Mouse (Mus musculus) hindbrain, embryonic 12.5 days (tissue): ENCODE results near the gene Mrpl50. TPM values are rescaled to one million over a fixed set of nuclear protein-coding genes. Genes with fewer than 3 reads are reported as not detected.

ENCODE experiments used
- ATAC-seq: fragments of 200-750 bp; cut with Nextera tagmentation; 2 replicates; pipeline ENCODE4 v1.8.0; 2017; ENCODE audit warnings: moderate TSS enrichment; ENCODE audit not compliant: low FRiP score
- H3K27ac ChIP-seq: fragments of 300-500 bp; sonication (generic); 2 replicates; pipeline ENCODE4 v1.5.1; 2016; ENCODE audit warnings: mild to moderate bottlenecking
- H3K27me3 ChIP-seq: fragments of 300-500 bp; sonication (generic); 2 replicates; pipeline ENCODE4 v1.6.1; 2016; ENCODE audit warnings: mild to moderate bottlenecking
- H3K36me3 ChIP-seq: fragments of 300-500 bp; sonication (generic); 2 replicates; pipeline ENCODE4 v1.6.1; 2016; ENCODE audit warnings: mild to moderate bottlenecking
- H3K4me1 ChIP-seq: fragments of 300-500 bp; sonication (generic); 2 replicates; pipeline ENCODE4 v1.6.1; 2016
- H3K4me2 ChIP-seq: fragments of 300-500 bp; sonication (generic); replicated peaks from 2 replicates; pipeline ENCODE4 v1.6.1; 2016; ENCODE audit warnings: mild to moderate bottlenecking
- H3K4me3 ChIP-seq: fragments of 300-500 bp; sonication (generic); 2 replicates; pipeline ENCODE4 v1.5.1; 2016; ENCODE audit warnings: mild to moderate bottlenecking
- H3K9ac ChIP-seq: fragments of 300-500 bp; sonication (generic); 2 replicates; pipeline ENCODE4 v1.6.1; 2016; ENCODE audit warnings: mild to moderate bottlenecking, moderate library complexity
- H3K9me3 ChIP-seq: fragments of 300-500 bp; sonication (generic); replicated peaks from 2 replicates; pipeline ENCODE4 v1.6.1; 2016; ENCODE audit warnings: mild to moderate bottlenecking
- WGBS: fragments of 180-500 bp; shearing (Covaris S2); methylation state at CpG from one replicate; pipeline ENCODE4 v1.1.7; 2016; 5-methylcytosine and 5-hydroxymethylcytosine counted together
- polyA plus RNA-seq: library from polyadenylated mRNA; unstranded; fragments of >200 nt; fragmentation: Nextera tagmentation; extraction: Ambion mirVana; gene quantifications from 2 replicates; pipeline ENCODE4 v1.2.1, GENCODE M21; 2016

Gene Mrpl50
- polyA plus RNA-seq = 80.7 and 82.2 TPM in 2 replicates

DNA sequence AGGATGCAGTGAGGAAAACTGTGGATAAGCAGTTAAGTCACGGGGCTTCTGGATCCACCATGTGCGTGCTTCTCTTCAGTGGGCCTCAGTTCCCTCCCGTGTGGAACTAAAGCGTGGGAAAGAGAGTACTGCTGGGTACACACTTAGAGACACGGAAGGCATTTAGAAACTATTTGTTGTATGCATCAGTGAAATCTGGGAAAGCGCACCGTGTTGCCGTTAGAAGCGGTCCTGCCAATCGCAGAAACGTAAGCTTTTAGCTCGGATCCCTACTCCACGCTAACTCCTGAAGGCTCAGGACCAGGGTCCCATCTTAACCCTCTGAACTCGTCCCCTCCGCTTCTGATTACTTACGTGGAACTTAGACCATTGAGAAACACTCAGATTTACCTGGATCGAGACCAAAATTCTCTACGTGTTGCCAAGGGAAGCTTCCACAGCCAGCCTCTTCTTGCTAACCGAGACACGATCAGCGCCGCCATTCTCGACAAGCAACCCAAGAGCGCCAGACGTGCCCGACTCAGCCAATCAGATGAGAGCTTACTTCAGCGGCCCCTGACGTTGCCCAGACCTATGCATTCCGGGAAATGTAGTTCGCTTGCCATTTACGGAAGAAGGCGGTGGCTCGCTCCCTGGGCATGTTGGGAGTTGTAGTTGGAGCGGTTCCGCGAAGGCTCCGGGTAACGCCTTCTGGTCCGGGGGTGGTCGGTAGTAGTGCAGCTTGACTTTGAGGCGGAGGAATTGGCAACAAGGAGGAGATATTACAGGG lies at the start of gene Mrpl50, which contains the start of gene Zfp189:
Mrpl50 (minus strand) TSS at position 522 of the 769 bp plus-strand sequence.
Zfp189 (plus strand) TSS at position 605 of the 769 bp plus-strand sequence.
- Histone ChIP-seq H3K36me3 (peaks cover 29% of the 10 kb centered on the region), H3K4me3 (peak within 1 kb of the TSS; percentile 67), H3K9me3 (no peaks in the 10 kb centered on the region), H3K27ac (peak within 1 kb of the TSS; percentile 45; the same call in 1 of the 2 replicates), H3K4me1 (peaks cover 22% of the 10 kb centered on the region), H3K27me3 (no peaks in the 10 kb centered on the region), H3K9ac (peak within 1 kb of the TSS; percentile 77), H3K4me2 (peak within 1 kb of the TSS; percentile 69)
- WGBS = under 1% methylated on average over 41 of the region's 41 CpGs
- ATAC-seq = peak; percentile 100

DNA sequence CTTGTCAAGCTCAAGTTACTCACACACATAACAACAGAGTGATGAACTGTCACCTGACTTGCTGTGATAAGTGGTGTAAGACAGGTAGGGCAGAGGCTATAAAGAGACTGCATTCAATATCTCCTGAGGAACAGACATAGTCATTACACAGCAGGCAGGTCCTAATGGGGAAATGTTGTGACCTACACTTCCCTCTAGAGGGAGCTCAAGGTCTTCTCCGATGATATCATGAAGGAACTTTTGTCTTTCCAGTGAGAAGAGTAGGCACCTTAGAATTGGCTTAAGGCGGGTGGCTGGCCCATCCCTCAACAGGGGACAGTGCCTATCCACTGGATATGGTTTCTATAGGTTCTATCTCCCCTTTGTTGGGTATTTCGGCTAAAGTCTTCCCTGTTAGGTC lies 46.7 kb upstream of the Mrpl50 start:
- WGBS = 25% methylated on average over 3 of the region's 3 CpGs
- H3K9me3 ChIP-seq = no peaks in the 10 kb centered on the region
- no peak overlapping the region for H3K27ac ChIP-seq
- H3K4me1 ChIP-seq = no peaks in the 10 kb centered on the region
- no peak overlapping the region for H3K4me2 ChIP-seq
- peak; percentile 68 for ATAC-seq
- no peak overlapping the region for H3K4me3 ChIP-seq
- no peaks in the 10 kb centered on the region for H3K36me3 ChIP-seq
- no peak overlapping the region for H3K9ac ChIP-seq
- no peaks in the 10 kb centered on the region for H3K27me3 ChIP-seq

DNA sequence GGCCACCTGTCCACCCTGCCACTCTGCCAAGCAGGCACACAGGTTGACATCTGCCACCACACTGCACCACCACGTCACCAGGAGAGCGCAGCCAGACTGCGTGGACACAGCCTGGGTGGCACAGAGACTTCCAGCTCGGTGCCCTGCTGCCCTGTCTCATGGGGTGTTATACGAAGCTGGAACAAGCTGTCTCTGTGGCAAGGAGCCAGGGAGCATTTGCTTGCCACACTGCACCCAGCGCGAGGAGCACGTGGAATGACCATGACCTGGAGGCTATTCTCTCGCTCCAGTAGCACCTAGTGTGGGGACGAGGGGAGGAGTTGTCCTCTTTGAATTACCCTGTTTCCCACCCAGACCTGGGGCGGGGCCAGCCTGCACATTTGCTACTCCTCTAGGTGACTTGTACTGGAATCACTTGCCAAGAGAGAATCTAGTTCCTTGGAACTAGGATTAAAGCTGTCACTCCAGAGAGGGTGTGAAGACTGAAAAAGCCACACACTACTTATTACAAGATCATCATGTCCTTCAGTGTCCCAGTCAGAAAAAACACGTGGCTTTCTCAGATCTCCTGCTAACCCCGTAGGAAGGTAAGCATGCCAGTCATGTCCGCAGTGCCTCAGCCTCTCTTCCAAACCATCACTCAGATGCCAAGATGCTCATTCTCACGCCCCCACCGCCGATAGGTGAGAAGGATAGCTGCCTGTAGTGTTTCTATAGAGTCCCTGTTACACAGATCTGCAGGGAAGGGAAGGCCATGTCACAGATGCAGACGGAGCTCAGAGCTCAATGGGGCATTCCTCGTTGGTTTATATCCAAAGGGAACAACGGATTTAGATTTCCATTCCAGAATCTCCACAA lies 39.3 kb upstream of the Mrpl50 start:
- Histone ChIP-seq H3K9ac (no peak overlapping the region), H3K36me3 (no peaks in the 10 kb centered on the region), H3K4me1 (no peaks in the 10 kb centered on the region), H3K27ac (no peak overlapping the region), H3K9me3 (no peaks in the 10 kb centered on the region), H3K4me2 (no peak overlapping the region), H3K27me3 (no peaks in the 10 kb centered on the region), H3K4me3 (no peak overlapping the region)
- ATAC-seq = 0 out of 2 replicates have a peak, but pooled peaks have one; percentile 43
- WGBS = 76% methylated on average over 20 of the region's 20 CpGs

DNA sequence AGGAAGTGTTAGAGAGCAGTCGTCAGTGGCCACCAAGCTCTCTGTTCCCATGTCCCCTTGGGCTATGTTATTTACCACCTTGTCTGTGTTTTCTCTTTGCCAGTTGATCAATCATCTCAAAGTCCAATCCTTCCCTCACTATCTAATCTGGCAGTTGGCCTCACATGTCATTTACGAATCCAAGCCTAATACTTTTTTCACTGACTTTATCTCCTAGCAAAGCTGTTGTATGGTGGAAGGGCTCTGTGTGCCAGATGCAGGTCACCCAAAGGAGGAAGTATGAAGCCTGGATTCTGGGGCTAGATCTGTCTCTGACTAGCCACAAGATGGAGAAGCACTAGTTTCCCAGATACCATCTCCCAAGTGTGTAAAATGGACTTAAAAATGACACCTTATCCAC lies 37.3 kb upstream of the Mrpl50 start:
- no peak for ATAC-seq
- H3K4me3 ChIP-seq = no peak overlapping the region
- H3K4me1 ChIP-seq = no peaks in the 10 kb centered on the region
- no peaks in the 10 kb centered on the region for H3K27me3 ChIP-seq
- no peak overlapping the region for H3K4me2 ChIP-seq
- H3K36me3 ChIP-seq = no peaks in the 10 kb centered on the region
- H3K9me3 ChIP-seq = no peaks in the 10 kb centered on the region
- 91% methylated on average over 2 of the region's 2 CpGs for WGBS
- H3K27ac ChIP-seq = no peak overlapping the region
- no peak overlapping the region for H3K9ac ChIP-seq

DNA sequence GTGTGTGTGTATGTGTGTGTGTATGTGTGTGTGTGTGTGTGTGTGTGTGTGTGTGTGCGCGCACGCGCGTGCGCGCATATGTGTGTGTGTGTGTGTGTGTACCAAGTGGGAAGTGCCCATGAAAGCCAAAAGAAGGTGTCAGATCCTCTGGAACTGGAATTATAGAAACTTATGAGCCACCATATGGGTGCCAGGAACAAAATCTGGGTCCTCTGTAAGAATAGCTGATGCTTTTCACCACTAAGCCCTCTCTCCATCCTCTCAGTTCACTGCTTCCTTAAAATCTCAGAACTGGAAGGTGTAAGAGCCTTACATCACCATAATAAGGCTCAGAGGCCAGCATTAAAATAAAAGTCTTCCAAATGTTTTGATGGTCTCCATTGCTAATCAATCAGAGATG lies 36.5 kb upstream of the Mrpl50 start:
- Histone ChIP-seq H3K9me3 (no peaks in the 10 kb centered on the region), H3K27me3 (no peaks in the 10 kb centered on the region), H3K4me2 (no peak overlapping the region), H3K9ac (no peak overlapping the region), H3K4me1 (no peaks in the 10 kb centered on the region), H3K4me3 (no peak overlapping the region), H3K36me3 (no peaks in the 10 kb centered on the region), H3K27ac (no peak overlapping the region)
- ATAC-seq = no peak
- WGBS = 85% methylated on average over 7 of the region's 7 CpGs

DNA sequence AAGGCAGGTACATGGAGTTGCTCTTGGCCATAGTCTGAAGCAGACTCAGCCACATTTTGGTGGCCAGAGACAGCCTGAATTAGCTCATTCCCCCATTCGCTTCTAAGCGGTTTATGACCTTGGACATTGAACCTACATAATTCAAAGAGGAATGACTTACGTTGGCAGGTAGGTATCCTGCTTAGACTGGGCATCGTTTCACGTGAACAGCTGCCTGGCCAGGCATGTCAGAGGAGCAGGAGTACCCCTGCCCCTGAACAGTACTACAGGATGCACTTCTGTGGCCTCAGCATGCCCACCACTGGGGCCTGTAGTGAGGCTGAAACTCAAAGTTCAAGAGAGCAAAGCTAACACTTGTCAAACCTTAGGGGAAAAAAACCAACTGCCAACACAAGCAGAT lies 32.5 kb upstream of the Mrpl50 start:
- ATAC-seq = no peak

DNA sequence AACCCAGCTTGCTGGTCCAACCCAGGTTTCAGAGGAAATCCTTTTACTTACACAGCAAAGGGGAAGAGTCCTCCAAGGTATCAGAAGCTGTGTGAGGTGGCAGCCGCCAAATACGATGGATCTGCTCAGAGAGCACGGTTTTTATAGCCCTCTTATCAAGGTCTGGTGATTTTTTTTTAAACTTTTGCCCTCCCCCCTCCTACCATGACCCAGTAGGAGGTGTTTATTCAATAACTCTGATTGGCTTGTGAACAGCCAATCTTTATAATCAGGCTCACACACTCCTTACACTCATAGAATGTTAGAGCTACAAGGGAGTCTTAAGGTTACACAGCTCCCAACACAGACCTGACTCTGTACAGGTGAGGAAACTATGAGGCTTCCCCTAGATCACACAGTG lies 28.5 kb upstream of the Mrpl50 start, which contains the start of gene Aldob:
Aldob (minus strand) TSS at position 164 of the 400 bp plus-strand sequence.
- Histone ChIP-seq H3K4me1 (no peaks in the 10 kb centered on the region), H3K9ac (no peak within 1 kb of the TSS), H3K27me3 (no peaks in the 10 kb centered on the region), H3K4me3 (no peak within 1 kb of the TSS), H3K4me2 (no peak within 1 kb of the TSS), H3K27ac (no peak within 1 kb of the TSS), H3K36me3 (no peaks in the 10 kb centered on the region), H3K9me3 (no peaks in the 10 kb centered on the region)
- WGBS = 87% methylated on average over 3 of the region's 3 CpGs
- ATAC-seq = no peak

More for the DNA sequence above, 32.5 kb upstream of the Mrpl50 start:
- H3K4me2 ChIP-seq = no peak overlapping the region
- 89% methylated on average over 5 of the region's 5 CpGs for WGBS
- no peaks in the 10 kb centered on the region for H3K27me3 ChIP-seq
- H3K4me3 ChIP-seq = no peak overlapping the region
- no peaks in the 10 kb centered on the region for H3K4me1 ChIP-seq
- H3K27ac ChIP-seq = no peak overlapping the region
- H3K9me3 ChIP-seq = no peaks in the 10 kb centered on the region
- no peaks in the 10 kb centered on the region for H3K36me3 ChIP-seq
- no peak overlapping the region for H3K9ac ChIP-seq

DNA sequence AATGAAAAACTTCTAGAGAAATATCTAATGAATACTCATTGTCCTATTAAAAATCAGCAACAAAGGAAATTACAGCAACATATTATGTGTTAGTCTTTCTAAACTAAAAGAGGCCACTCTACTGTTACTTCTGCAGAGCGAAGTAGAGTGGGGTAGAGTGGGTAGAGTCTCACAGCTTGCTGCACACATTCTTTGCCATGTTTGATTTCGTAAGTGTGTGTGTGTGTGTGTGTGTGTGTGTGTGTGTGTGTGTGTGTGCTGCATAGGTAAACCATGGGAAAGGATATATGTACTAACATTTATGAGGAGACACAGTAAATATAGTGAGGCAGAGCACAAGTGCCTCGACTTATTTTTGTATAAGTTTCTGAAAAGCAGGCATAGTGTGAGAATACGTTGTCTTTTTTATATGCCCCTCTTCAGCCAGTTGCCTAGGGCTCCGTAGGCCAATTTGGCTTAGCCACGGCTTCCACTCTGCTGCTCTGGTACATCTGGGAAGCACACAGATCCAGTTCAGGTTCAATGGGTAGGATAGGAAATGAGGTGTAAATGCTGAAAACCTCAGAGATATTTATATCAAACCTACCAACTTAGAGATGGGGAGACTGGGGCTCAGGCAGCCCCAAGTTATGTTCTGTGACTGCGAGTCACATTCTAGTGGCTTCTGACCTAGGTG lies 26.8 kb upstream of the Mrpl50 start:
- Histone ChIP-seq H3K36me3 (no peaks in the 10 kb centered on the region), H3K4me1 (no peaks in the 10 kb centered on the region), H3K27me3 (no peaks in the 10 kb centered on the region), H3K9me3 (no peaks in the 10 kb centered on the region), H3K4me2 (no peak overlapping the region), H3K27ac (no peak overlapping the region), H3K9ac (no peak overlapping the region), H3K4me3 (no peak overlapping the region)
- 83% methylated on average over 7 of the region's 7 CpGs for WGBS
- no peak for ATAC-seq

DNA sequence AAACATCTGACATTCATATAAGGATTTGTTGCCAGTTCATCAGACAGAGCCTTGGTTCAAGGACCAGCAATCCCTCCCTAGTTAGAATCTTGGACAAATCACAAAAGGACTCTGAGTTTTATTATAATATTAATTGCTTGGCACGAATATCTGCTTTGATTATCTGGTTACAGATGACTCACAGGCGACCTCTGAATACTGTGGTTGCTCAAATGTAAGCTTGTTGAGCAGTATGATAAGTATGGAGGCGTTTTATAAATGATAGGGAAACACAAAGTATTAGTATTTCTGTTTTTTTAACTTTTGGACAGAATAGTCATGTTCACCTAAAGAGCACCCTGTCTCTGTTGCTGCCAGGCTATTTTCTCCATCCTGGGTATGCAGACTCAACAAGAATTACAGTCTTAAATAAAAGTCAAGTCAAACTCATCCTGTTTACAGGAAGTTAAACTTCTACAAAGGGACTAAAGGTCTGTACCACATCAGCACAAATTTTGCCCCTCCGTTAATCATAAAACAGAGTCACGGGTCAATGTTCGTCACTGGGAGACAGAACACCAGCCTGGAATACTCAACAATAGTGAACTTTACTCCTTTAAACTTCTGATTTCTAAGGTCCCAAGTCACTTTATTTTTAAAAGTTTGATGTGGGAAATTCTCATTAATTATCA lies 26.1 kb upstream of the Mrpl50 start:
- Histone ChIP-seq H3K9ac (no peak overlapping the region), H3K36me3 (no peaks in the 10 kb centered on the region), H3K4me2 (no peak overlapping the region), H3K27ac (no peak overlapping the region), H3K4me3 (no peak overlapping the region), H3K9me3 (no peaks in the 10 kb centered on the region), H3K27me3 (no peaks in the 10 kb centered on the region), H3K4me1 (no peaks in the 10 kb centered on the region)
- WGBS = 81% methylated on average over 6 of the region's 6 CpGs
- ATAC-seq = no peak

DNA sequence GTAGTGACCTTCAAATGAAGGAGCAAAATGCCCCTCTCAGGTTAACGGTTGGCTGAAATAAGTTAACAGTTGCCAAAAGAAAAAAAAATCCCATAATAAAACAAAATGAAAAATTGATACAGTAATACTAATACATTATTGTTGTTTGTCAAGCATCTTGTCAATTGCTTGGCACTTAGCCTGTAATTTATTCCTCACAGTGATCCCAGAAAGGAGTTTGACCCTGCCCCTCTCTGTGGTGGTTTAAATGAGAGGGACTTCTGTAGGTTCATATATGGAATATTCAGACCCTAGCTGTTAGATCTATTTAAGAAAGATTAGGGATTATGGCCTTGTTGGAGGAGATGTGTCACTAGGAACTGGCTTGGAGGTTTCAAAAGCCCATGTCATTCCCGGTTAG lies 25.1 kb upstream of the Mrpl50 start:
- no peak overlapping the region for H3K9ac ChIP-seq
- ATAC-seq = no peak
- H3K27me3 ChIP-seq = no peaks in the 10 kb centered on the region
- H3K4me3 ChIP-seq = no peak overlapping the region
- no peak overlapping the region for H3K4me2 ChIP-seq
- 94% methylated on average over 2 of the region's 2 CpGs for WGBS
- H3K36me3 ChIP-seq = no peaks in the 10 kb centered on the region
- H3K27ac ChIP-seq = no peak overlapping the region
- H3K9me3 ChIP-seq = no peaks in the 10 kb centered on the region
- H3K4me1 ChIP-seq = no peaks in the 10 kb centered on the region

DNA sequence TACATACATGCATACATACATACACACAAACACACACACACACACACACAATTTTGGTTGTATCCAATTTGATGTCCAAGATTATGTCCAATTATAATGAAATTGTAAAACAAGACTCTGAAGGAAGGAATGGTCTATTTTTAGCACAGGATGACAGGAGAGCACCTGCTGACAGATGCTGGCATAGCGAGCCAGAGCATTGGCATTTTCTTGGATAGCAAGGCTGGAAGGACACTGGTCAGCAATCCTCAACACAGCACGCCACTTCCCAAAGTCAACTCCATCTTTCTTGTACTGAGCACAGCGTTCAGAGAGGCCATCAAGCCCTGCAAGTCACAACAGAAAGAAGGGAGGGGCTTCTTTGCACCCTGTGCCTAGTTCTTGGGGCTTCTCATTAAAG lies 20.1 kb upstream of the Mrpl50 start:
- ATAC-seq = no peak
- 80% methylated on average over 3 of the region's 3 CpGs for WGBS
- H3K4me3 ChIP-seq = no peak overlapping the region

More for the DNA sequence above, 20.1 kb upstream of the Mrpl50 start:
- Histone ChIP-seq H3K9ac (no peak overlapping the region), H3K4me2 (no peak overlapping the region), H3K9me3 (no peaks in the 10 kb centered on the region), H3K27ac (no peak overlapping the region), H3K36me3 (no peaks in the 10 kb centered on the region), H3K4me1 (no peaks in the 10 kb centered on the region), H3K27me3 (no peaks in the 10 kb centered on the region)
